Mouse (Mus musculus) forebrain, embryonic 11.5 days (tissue): ENCODE data around the gene B430306N03Rik. TPM values are rescaled to one million over a fixed set of nuclear protein-coding genes. Genes with fewer than 3 reads are reported as not detected.
"Not testable (repeated sequence)": the region's sequence is repeated elsewhere in the genome, so short reads cannot be mapped to it uniquely, and the experiment has no call there.

Experiments
- ATAC-seq: fragments of 200-750 bp; cut with Nextera tagmentation; replicated peaks from 2 replicates; pipeline ENCODE4 v1.8.0; 2017; ENCODE audit warnings: moderate TSS enrichment; ENCODE audit not compliant: low FRiP score
- DNase-seq: peaks from one replicate; pipeline ENCODE4 v3.0.0-alpha.2; 2017; ENCODE audit warnings: low spot score
- H3K27ac ChIP-seq: fragments of 300-500 bp; sonication (generic); 2 replicates; pipeline ENCODE4 v1.5.1; 2014; ENCODE audit warnings: low read depth, low read length
- H3K27me3 ChIP-seq: fragments of 300-500 bp; sonication (generic); 2 replicates; pipeline ENCODE4 v1.6.1; 2014; ENCODE audit warnings: mild to moderate bottlenecking, low read length, mixed read lengths; ENCODE audit not compliant: control insufficient read depth, insufficient read depth
- H3K36me3 ChIP-seq: fragments of 300-500 bp; sonication (generic); 2 replicates; pipeline ENCODE4 v1.6.1; 2014; ENCODE audit warnings: mild to moderate bottlenecking, low read length, moderate library complexity, mixed read lengths; ENCODE audit not compliant: control insufficient read depth, insufficient read depth
- H3K4me1 ChIP-seq: fragments of 300-500 bp; sonication (generic); replicated peaks from 2 replicates; pipeline ENCODE4 v1.6.1; 2014; ENCODE audit warnings: low read length, mixed read lengths; ENCODE audit not compliant: control insufficient read depth, insufficient read depth
- H3K4me2 ChIP-seq: fragments of 300-500 bp; sonication (generic); 2 replicates; pipeline ENCODE4 v1.6.1; 2014; ENCODE audit warnings: low read depth, mild to moderate bottlenecking, low read length, moderate library complexity, mixed read lengths; ENCODE audit not compliant: severe bottlenecking
- H3K4me3 ChIP-seq: fragments of 300-500 bp; sonication (generic); 2 replicates; pipeline ENCODE4 v1.5.1; 2014; ENCODE audit warnings: low read depth, low read length
- H3K9ac ChIP-seq: fragments of 300-500 bp; sonication (generic); 2 replicates; pipeline ENCODE4 v1.6.1; 2014; ENCODE audit warnings: low read length
- H3K9me3 ChIP-seq: fragments of 300-500 bp; sonication (generic); 2 replicates; pipeline ENCODE4 v1.6.1; 2016; ENCODE audit warnings: low read length, mixed read lengths; ENCODE audit not compliant: control insufficient read depth
- WGBS: fragments of 180-500 bp; shearing (Covaris S2); extraction: QIAGEN DNeasy Blood & Tissue Kit; methylation state at CpG from one replicate; pipeline ENCODE4 v1.1.7; 2014; 5-methylcytosine and 5-hydroxymethylcytosine counted together
- polyA plus RNA-seq: library from polyadenylated mRNA; unstranded; fragments of >200 nt; fragmentation: Nextera tagmentation; extraction: Ambion mirVana; gene quantifications from 2 replicates; pipeline ENCODE4 v1.2.1, GENCODE M21; 2014

The B430306N03Rik gene
- polyA plus RNA-seq, 1 experiment from 2014 or later: not detected

- Histone ChIP-seq H3K4me1 (no peaks in the 10 kb centered on the region), H3K27ac (no peak overlapping the region), H3K9me3 (no peaks in the 10 kb centered on the region), H3K27me3 (no peaks in the 10 kb centered on the region), H3K36me3 (no peaks in the 10 kb centered on the region), H3K4me2 (no peak overlapping the region), H3K4me3 (no peak overlapping the region), H3K9ac (no peak overlapping the region)
- no peak for ATAC-seq
- WGBS: 82% methylated on average over 3 of the region's 3 CpGs
- DNase-seq: no peak
These were observed 26.0 kb downstream of the B430306N03Rik start for GRCm38 (mm10) chr17:48341947-48342346.

GRCm38 (mm10) chr17:48343065-48343464 is 27.1 kb downstream of the B430306N03Rik start:
- Histone ChIP-seq H3K9me3 (no peaks in the 10 kb centered on the region), H3K27ac (no peak overlapping the region), H3K4me1 (no peaks in the 10 kb centered on the region), H3K9ac (no peak overlapping the region), H3K4me2 (no peak overlapping the region), H3K36me3 (no peaks in the 10 kb centered on the region), H3K27me3 (no peaks in the 10 kb centered on the region), H3K4me3 (no peak overlapping the region)
- no peak for DNase-seq
- 85% methylated on average over 2 of the region's 2 CpGs for WGBS
- no peak for ATAC-seq

- peak; percentile 40 for DNase-seq
- Histone ChIP-seq H3K4me3 (no peak overlapping the region), H3K4me1 (no peaks in the 10 kb centered on the region), H3K9ac (no peak overlapping the region), H3K4me2 (no peak overlapping the region), H3K36me3 (no peaks in the 10 kb centered on the region), H3K27ac (no peak overlapping the region), H3K27me3 (no peaks in the 10 kb centered on the region), H3K9me3 (no peaks in the 10 kb centered on the region)
- WGBS: 83% methylated on average over 4 of the region's 4 CpGs
- no peak for ATAC-seq
These were observed 29.9 kb downstream of the B430306N03Rik start for GRCm38 (mm10) chr17:48345824-48346223.

GRCm38 (mm10) chr17:48346231-48346630 is 30.3 kb downstream of the B430306N03Rik start, which contains the start of gene Trem2:
Trem2 (plus strand) TSS chr17:48346401.
- H3K9ac ChIP-seq: no peak within 1 kb of the TSS
- no peak within 1 kb of the TSS for H3K4me2 ChIP-seq
- H3K27ac ChIP-seq: no peak within 1 kb of the TSS
- no peaks in the 10 kb centered on the region for H3K27me3 ChIP-seq
- WGBS: 87% methylated on average over 5 of the region's 5 CpGs
- no peaks in the 10 kb centered on the region for H3K36me3 ChIP-seq
- ATAC-seq (no peak), DNase-seq (no peak)
- H3K4me3 ChIP-seq: no peak within 1 kb of the TSS
- no peaks in the 10 kb centered on the region for H3K9me3 ChIP-seq
- no peaks in the 10 kb centered on the region for H3K4me1 ChIP-seq

GRCm38 (mm10) chr17:48346834-48347233 is 30.9 kb downstream of the B430306N03Rik start:
- no peaks in the 10 kb centered on the region for H3K36me3 ChIP-seq
- H3K27ac ChIP-seq: no peak overlapping the region
- H3K4me3 ChIP-seq: no peak overlapping the region
- ATAC-seq (no peak), DNase-seq (peak; percentile 35)
- H3K9ac ChIP-seq: no peak overlapping the region
- no peaks in the 10 kb centered on the region for H3K27me3 ChIP-seq
- H3K9me3 ChIP-seq: no peaks in the 10 kb centered on the region
- no peak overlapping the region for H3K4me2 ChIP-seq
- no peaks in the 10 kb centered on the region for H3K4me1 ChIP-seq
- 58% methylated on average over 4 of the region's 4 CpGs for WGBS

GRCm38 (mm10) chr17:48347287-48347686 is 31.3 kb downstream of the B430306N03Rik start:
- Histone ChIP-seq H3K27me3 (no peaks in the 10 kb centered on the region), H3K36me3 (no peaks in the 10 kb centered on the region), H3K4me2 (no peak overlapping the region), H3K4me1 (no peaks in the 10 kb centered on the region), H3K9ac (no peak overlapping the region), H3K27ac (no peak overlapping the region), H3K4me3 (no peak overlapping the region), H3K9me3 (no peaks in the 10 kb centered on the region)
- ATAC-seq: no peak
- 81% methylated on average over 2 of the region's 2 CpGs for WGBS
- no peak for DNase-seq

GRCm38 (mm10) chr17:48350681-48351193 is 34.8 kb downstream of the B430306N03Rik start:
- Histone ChIP-seq H3K36me3 (no peaks in the 10 kb centered on the region), H3K4me3 (no peak overlapping the region), H3K9me3 (no peaks in the 10 kb centered on the region), H3K4me2 (no peak overlapping the region), H3K27me3 (no peaks in the 10 kb centered on the region), H3K9ac (no peak overlapping the region), H3K4me1 (no peaks in the 10 kb centered on the region), H3K27ac (no peak overlapping the region)
- no peak for ATAC-seq
- 84% methylated on average over 5 of the region's 5 CpGs for WGBS
- DNase-seq: no peak

GRCm38 (mm10) chr17:48352976-48353375 is 37.0 kb downstream of the B430306N03Rik start:
- H3K36me3 ChIP-seq, H3K27me3 ChIP-seq, H3K27ac ChIP-seq, DNase-seq, H3K4me3 ChIP-seq, H3K9me3 ChIP-seq, ATAC-seq, H3K4me2 ChIP-seq, H3K9ac ChIP-seq, H3K4me1 ChIP-seq: not testable (repeated sequence)
- WGBS: 67% methylated on average over 7 of the region's 7 CpGs

GRCm38 (mm10) chr17:48355822-48356221 is 39.9 kb downstream of the B430306N03Rik start:
- no peak overlapping the region for H3K9ac ChIP-seq
- no peaks in the 10 kb centered on the region for H3K4me1 ChIP-seq
- no peaks in the 10 kb centered on the region for H3K27me3 ChIP-seq
- no peak overlapping the region for H3K4me2 ChIP-seq
- WGBS: 93% methylated on average over 3 of the region's 3 CpGs
- DNase-seq (no peak), ATAC-seq (no peak)
- H3K36me3 ChIP-seq: no peaks in the 10 kb centered on the region
- no peaks in the 10 kb centered on the region for H3K9me3 ChIP-seq
- no peak overlapping the region for H3K4me3 ChIP-seq
- no peak overlapping the region for H3K27ac ChIP-seq
